Mouse (Mus musculus): ENCODE data around the gene Hmg20b. TPM values are rescaled to one million over a fixed set of nuclear protein-coding genes. Genes with fewer than 3 reads are reported as not detected.

The Hmg20b gene
- total and polyA plus RNA-seq, 2 experiments from 2014 or later = 15.1 to 25.2 TPM

GRCm38 (mm10) chr10:81335393-81336340, 14.6 kb downstream of the Hmg20b start:
- Histone ChIP-seq H3K9ac (no peak overlapping the region), H3K4me3 (ENCODE audit: low read depth, low read length) (no peak overlapping the region), H3K9me3 (ENCODE audit: low read length) (no peaks in the 10 kb centered on the region), H3K4me2 (ENCODE audit: low read depth) (no peak overlapping the region), H3K27ac (ENCODE audit: low read depth, low read length) (no peak overlapping the region), H3K4me1 (ENCODE audit: insufficient read depth) (no peaks in the 10 kb centered on the region), H3K36me3 (ENCODE audit: insufficient read depth) (no peaks in the 10 kb centered on the region), H3K27me3 (ENCODE audit: insufficient read depth, low read length) (no peaks in the 10 kb centered on the region)
- WGBS = 43% methylated on average over 17 of the region's 19 CpGs
- ATAC-seq (no peak), DNase-seq (no peak)
- no peak for TF ChIP-seq CTCF (IDR thresholded peaks at IDR 0.05; ENCODE audit: low read depth)

GRCm38 (mm10) chr10:81334324-81334723, 16.0 kb downstream of the Hmg20b start:
- ATAC-seq (no peak), DNase-seq (no peak)
- TF ChIP-seq CTCF (IDR thresholded peaks at IDR 0.05; ENCODE audit: low read depth) = no peak
- H3K4me1 ChIP-seq (ENCODE audit: insufficient read depth) = no peaks in the 10 kb centered on the region
- no peak overlapping the region for H3K4me2 ChIP-seq (ENCODE audit: low read depth)
- no peaks in the 10 kb centered on the region for H3K36me3 ChIP-seq (ENCODE audit: insufficient read depth)
- H3K27ac ChIP-seq (ENCODE audit: low read depth, low read length) = no peak overlapping the region
- no peaks in the 10 kb centered on the region for H3K27me3 ChIP-seq (ENCODE audit: insufficient read depth, low read length)
- no peaks in the 10 kb centered on the region for H3K9me3 ChIP-seq (ENCODE audit: low read length)
- no peak overlapping the region for H3K4me3 ChIP-seq (ENCODE audit: low read depth, low read length)
- no peak overlapping the region for H3K9ac ChIP-seq
- WGBS = 66% methylated on average over 11 of the region's 11 CpGs

- DNase-seq (no peak), ATAC-seq (no peak)
- Histone ChIP-seq H3K36me3 (ENCODE audit: insufficient read depth) (peaks cover 5% of the 10 kb centered on the region), H3K4me1 (ENCODE audit: insufficient read depth) (no peaks in the 10 kb centered on the region), H3K4me3 (ENCODE audit: low read depth, low read length) (no peak overlapping the region), H3K9ac (no peak overlapping the region), H3K27me3 (ENCODE audit: insufficient read depth, low read length) (no peaks in the 10 kb centered on the region), H3K9me3 (ENCODE audit: low read length) (no peaks in the 10 kb centered on the region), H3K4me2 (ENCODE audit: low read depth) (no peak overlapping the region), H3K27ac (ENCODE audit: low read depth, low read length) (no peak overlapping the region)
- no peak for TF ChIP-seq CTCF (IDR thresholded peaks at IDR 0.05; ENCODE audit: low read depth)
- WGBS = 22% methylated on average over 29 of the region's 29 CpGs
Measured at GRCm38 (mm10) chr10:81332277-81332676, 18.0 kb downstream of the Hmg20b start.

- H3K9ac ChIP-seq = no peak overlapping the region
- no peak for TF ChIP-seq CTCF (IDR thresholded peaks at IDR 0.05; ENCODE audit: low read depth)
- H3K4me3 ChIP-seq (ENCODE audit: low read depth, low read length) = no peak overlapping the region
- ATAC-seq (no peak), DNase-seq (no peak)
- H3K4me1 ChIP-seq (ENCODE audit: insufficient read depth) = no peaks in the 10 kb centered on the region
- no peak overlapping the region for H3K27ac ChIP-seq (ENCODE audit: low read depth, low read length)
- H3K36me3 ChIP-seq (ENCODE audit: insufficient read depth) = peaks cover 28% of the 10 kb centered on the region
- no peaks in the 10 kb centered on the region for H3K27me3 ChIP-seq (ENCODE audit: insufficient read depth, low read length)
- H3K4me2 ChIP-seq (ENCODE audit: low read depth) = no peak overlapping the region
- H3K9me3 ChIP-seq (ENCODE audit: low read length) = no peaks in the 10 kb centered on the region
- 68% methylated on average over 4 of the region's 4 CpGs for WGBS
Measured at GRCm38 (mm10) chr10:81330007-81330406, 20.3 kb downstream of the Hmg20b start.

DNA sequence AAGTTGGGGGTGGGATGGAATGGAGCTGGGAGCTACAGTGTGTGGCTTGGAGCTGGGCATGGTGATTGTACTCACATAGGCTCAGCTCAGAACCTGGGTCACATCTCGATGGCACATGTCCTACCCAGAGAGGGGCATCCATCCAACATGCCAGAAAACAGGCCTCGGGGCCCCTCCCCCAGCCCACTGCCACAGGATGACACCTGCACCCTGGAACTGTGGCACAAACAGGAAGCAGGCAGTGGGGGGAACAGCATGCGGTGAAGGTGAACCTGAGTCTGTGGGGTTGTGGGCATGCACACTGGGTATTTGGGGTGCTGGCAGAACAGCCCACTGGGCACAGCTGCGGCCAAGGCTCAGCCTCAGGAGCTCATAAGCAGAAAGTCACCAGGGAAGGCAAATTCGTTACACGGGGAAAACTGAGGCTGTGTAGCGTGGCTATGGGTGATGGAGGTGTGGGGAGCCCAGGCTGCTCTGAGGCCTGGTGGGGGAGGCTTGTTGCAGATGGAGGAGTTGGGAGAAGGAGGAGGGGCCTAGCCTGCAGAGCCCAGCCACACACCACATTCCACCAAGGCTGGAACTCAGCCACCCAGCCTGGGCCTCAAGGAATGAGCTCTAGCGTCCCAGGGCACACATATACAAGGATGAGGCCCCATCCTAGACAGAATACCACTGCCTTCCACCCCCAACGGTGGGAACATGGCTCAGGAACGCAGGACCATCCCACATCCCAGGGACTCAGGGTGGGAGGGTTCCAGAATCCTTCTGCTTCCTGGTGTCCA, 20.9 kb downstream of the Hmg20b start:
- Histone ChIP-seq H3K4me1 (ENCODE audit: insufficient read depth) (no peaks in the 10 kb centered on the region), H3K4me2 (ENCODE audit: low read depth) (no peak overlapping the region), H3K27ac (ENCODE audit: low read depth, low read length) (no peak overlapping the region), H3K9ac (no peak overlapping the region), H3K27me3 (ENCODE audit: insufficient read depth, low read length) (no peaks in the 10 kb centered on the region), H3K9me3 (ENCODE audit: low read length) (no peaks in the 10 kb centered on the region), H3K36me3 (ENCODE audit: insufficient read depth) (peaks cover 34% of the 10 kb centered on the region), H3K4me3 (ENCODE audit: low read depth, low read length) (no peak overlapping the region)
- TF ChIP-seq CTCF (IDR thresholded peaks at IDR 0.05; ENCODE audit: low read depth) = no peak
- DNase-seq = no peak
- 74% methylated on average over 10 of the region's 10 CpGs for WGBS
- ATAC-seq = no peak

GRCm38 (mm10) chr10:81328386-81328785, 21.9 kb downstream of the Hmg20b start, which contains the start of gene Tbxa2r:
TSS of gene Tbxa2r (plus strand) at chr10:81328731.
- Histone ChIP-seq H3K9me3 (ENCODE audit: low read length) (no peaks in the 10 kb centered on the region), H3K27ac (ENCODE audit: low read depth, low read length) (no peak within 1 kb of the TSS), H3K4me2 (ENCODE audit: low read depth) (no peak within 1 kb of the TSS), H3K9ac (no peak within 1 kb of the TSS), H3K4me1 (ENCODE audit: insufficient read depth) (no peaks in the 10 kb centered on the region), H3K4me3 (ENCODE audit: low read depth, low read length) (no peak within 1 kb of the TSS), H3K36me3 (ENCODE audit: insufficient read depth) (peaks cover 44% of the 10 kb centered on the region), H3K27me3 (ENCODE audit: insufficient read depth, low read length) (no peaks in the 10 kb centered on the region)
- no peak for TF ChIP-seq CTCF (IDR thresholded peaks at IDR 0.05; ENCODE audit: low read depth)
- 32% methylated on average over 10 of the region's 10 CpGs for WGBS
- DNase-seq (no peak), ATAC-seq (no peak)

DNA sequence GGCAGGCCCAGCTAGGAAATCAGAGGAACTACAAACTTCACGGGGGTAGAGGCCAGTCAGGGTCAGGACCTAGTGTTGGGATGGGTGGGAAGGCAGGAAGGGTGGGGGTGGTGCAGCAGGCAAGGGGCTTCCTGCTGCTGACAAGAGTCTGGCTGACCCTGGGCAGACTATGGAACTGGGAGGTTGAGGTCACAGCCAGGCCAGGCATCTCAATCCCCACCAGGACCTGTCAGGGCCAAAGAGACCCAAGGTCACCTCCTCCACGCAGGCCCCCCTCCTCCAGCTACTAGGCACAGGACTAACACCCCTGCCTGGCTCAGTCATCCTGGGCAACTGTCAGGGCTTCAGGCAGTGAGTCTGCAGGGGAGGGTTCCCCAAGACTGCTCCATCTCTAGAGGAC, 22.3 kb downstream of the Hmg20b start:
- Histone ChIP-seq H3K36me3 (ENCODE audit: insufficient read depth) (peaks cover 48% of the 10 kb centered on the region), H3K9me3 (ENCODE audit: low read length) (no peaks in the 10 kb centered on the region), H3K4me1 (ENCODE audit: insufficient read depth) (no peaks in the 10 kb centered on the region), H3K9ac (no peak overlapping the region), H3K27ac (ENCODE audit: low read depth, low read length) (no peak overlapping the region), H3K27me3 (ENCODE audit: insufficient read depth, low read length) (no peaks in the 10 kb centered on the region), H3K4me2 (ENCODE audit: low read depth) (no peak overlapping the region), H3K4me3 (ENCODE audit: low read depth, low read length) (no peak overlapping the region)
- ATAC-seq = no peak
- WGBS = 63% methylated on average over 2 of the region's 2 CpGs
- DNase-seq = no peak
- TF ChIP-seq CTCF (IDR thresholded peaks at IDR 0.05; ENCODE audit: low read depth) = no peak
